Mouse (Mus musculus) urinary bladder, adult 18-20 months (tissue): ENCODE data around the gene Ldlrad3.

Source experiments
- DNase-seq, 2 experiments: peaks; one replicate each; pipeline ENCODE4 v3.0.0; 2022; ENCODE audit warnings: low spot score in 2 of 2, mixed read lengths in 2 of 2

Ldlrad3 gene

GRCm38 (mm10) chr2:101966017-101966416 is 220.2 kb downstream of the Ldlrad3 start:
- DNase-seq, result no peak

- DNase-seq, result no peak
Measured at GRCm38 (mm10) chr2:101965515-101965914, 220.7 kb downstream of the Ldlrad3 start.

GRCm38 (mm10) chr2:101963367-101963766 is 222.8 kb downstream of the Ldlrad3 start:
- DNase-seq, result no peak

- DNase-seq, result no peak
Measured at GRCm38 (mm10) chr2:101962349-101962748, 223.8 kb downstream of the Ldlrad3 start.

GRCm38 (mm10) chr2:101961391-101961790 is 224.8 kb downstream of the Ldlrad3 start:
- DNase-seq, result no peak

GRCm38 (mm10) chr2:101960658-101961057 is 225.5 kb downstream of the Ldlrad3 start:
- no peak for DNase-seq

GRCm38 (mm10) chr2:101956125-101956524 is 230.1 kb downstream of the Ldlrad3 start:
- no peak for DNase-seq

GRCm38 (mm10) chr2:101952951-101953361 is 233.2 kb downstream of the Ldlrad3 start:
- no peak for DNase-seq

- DNase-seq, result peak in 1 of 2 experiments; percentile 7
Measured at GRCm38 (mm10) chr2:101950716-101951520, 235.3 kb downstream of the Ldlrad3 start.

- no peak for DNase-seq
Measured at GRCm38 (mm10) chr2:101935006-101935405, 251.2 kb downstream of the Ldlrad3 start.

- DNase-seq, result no peak
Measured at GRCm38 (mm10) chr2:101933301-101933700, 252.9 kb downstream of the Ldlrad3 start.

GRCm38 (mm10) chr2:101932169-101932936 is 253.8 kb downstream of the Ldlrad3 start:
- no peak for DNase-seq

GRCm38 (mm10) chr2:101925591-101926188 is 260.5 kb downstream of the Ldlrad3 start:
- DNase-seq, result no peak

GRCm38 (mm10) chr2:101925183-101925582 is 261.0 kb downstream of the Ldlrad3 start:
- DNase-seq, result no peak

GRCm38 (mm10) chr2:101923181-101923580 is 263.0 kb downstream of the Ldlrad3 start:
- no peak for DNase-seq

GRCm38 (mm10) chr2:101922302-101922701 is 263.9 kb downstream of the Ldlrad3 start:
- no peak for DNase-seq

- DNase-seq, result no peak
Measured at GRCm38 (mm10) chr2:101920136-101920554, 266.0 kb downstream of the Ldlrad3 start.

GRCm38 (mm10) chr2:101918518-101918917 is 267.7 kb downstream of the Ldlrad3 start:
- DNase-seq, result no peak

- DNase-seq, result no peak
Measured at GRCm38 (mm10) chr2:101909326-101910080, 276.7 kb downstream of the Ldlrad3 start.

GRCm38 (mm10) chr2:101908773-101909172 is 277.4 kb downstream of the Ldlrad3 start:
- DNase-seq, result no peak

GRCm38 (mm10) chr2:101907386-101908022 is 278.7 kb downstream of the Ldlrad3 start:
- no peak for DNase-seq
